Mouse (Mus musculus): ENCODE measurements at regions not wholly inside any gene's neighbourhood (a gene's known extent, or its start where the extent isn't known, plus 50 kb on each side); places are given as distances from the start of the nearest gene placed in this dataset.

DNA sequence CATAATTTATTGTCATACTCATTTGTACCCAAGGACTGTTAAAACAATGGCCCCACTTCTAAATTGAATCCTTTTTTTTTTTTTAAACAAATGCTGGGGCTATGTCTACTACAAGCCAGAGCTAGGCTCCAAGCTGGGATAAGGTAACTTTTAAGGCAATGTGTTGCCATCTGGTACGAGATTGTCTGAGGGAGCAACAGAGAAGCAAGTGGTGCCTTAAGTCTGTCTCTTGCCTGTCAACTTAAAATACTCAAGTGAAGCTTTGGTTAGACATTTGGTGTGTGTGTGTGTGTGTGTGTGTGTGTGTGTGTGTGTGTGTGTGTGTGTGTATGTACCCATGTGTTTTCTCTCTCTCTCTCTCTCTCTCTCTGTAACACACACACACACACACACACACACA, 397.5 kb upstream of the Igfbp7 start:
- 76% methylated on average over 1 of the region's 1 CpGs for WGBS
- ATAC-seq (ENCODE audit: low read depth) (no peak), DNase-seq (ENCODE audit: low spot score) (no peak)
- no peak overlapping the region for H3K9ac ChIP-seq (ENCODE audit: low read depth, low read length)
- no peaks in the 10 kb centered on the region for H3K36me3 ChIP-seq (ENCODE audit: control insufficient read depth, insufficient read depth, low read length)
- H3K4me1 ChIP-seq (ENCODE audit: control insufficient read depth, insufficient read depth, low read length), result no peaks in the 10 kb centered on the region
- H3K27ac ChIP-seq (replicated peaks; ENCODE audit: low read depth, low read length), result no peak overlapping the region
- H3K4me2 ChIP-seq (ENCODE audit: low read depth, low read length), result no peak overlapping the region
- no peak overlapping the region for H3K4me3 ChIP-seq (ENCODE audit: low read depth, low read length)
- H3K27me3 ChIP-seq (replicated peaks; ENCODE audit: control insufficient read depth, insufficient read depth, low read length), result no peaks in the 10 kb centered on the region
- no peaks in the 10 kb centered on the region for H3K9me3 ChIP-seq (ENCODE audit: control insufficient read depth, low read length)

DNA sequence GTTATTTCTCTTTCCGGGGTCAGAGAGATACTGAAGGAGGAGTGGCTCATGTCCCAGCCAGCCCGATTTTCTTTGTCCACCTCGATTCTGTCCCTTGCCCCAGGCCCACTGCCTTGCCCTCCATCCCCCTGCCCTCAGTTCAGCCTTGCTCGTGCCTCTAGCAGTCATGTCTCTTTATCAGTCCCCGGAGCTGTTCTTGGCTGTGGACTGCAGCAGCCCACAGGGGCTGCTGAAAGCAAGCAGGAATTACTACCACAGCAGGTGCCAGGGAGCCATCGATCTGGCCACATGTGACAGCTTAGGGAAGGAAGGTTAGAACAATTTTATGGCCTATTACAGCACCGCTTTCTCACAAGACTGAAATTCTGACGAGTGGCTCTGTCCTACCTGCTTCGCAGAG, 396.3 kb upstream of the Igfbp7 start:
- Histone ChIP-seq H3K4me3 (ENCODE audit: low read depth, low read length) (no peak overlapping the region), H3K4me2 (ENCODE audit: low read depth, low read length) (no peak overlapping the region), H3K27ac (replicated peaks; ENCODE audit: low read depth, low read length) (no peak overlapping the region), H3K9ac (ENCODE audit: low read depth, low read length) (no peak overlapping the region), H3K27me3 (replicated peaks; ENCODE audit: control insufficient read depth, insufficient read depth, low read length) (no peaks in the 10 kb centered on the region), H3K36me3 (ENCODE audit: control insufficient read depth, insufficient read depth, low read length) (no peaks in the 10 kb centered on the region), H3K4me1 (ENCODE audit: control insufficient read depth, insufficient read depth, low read length) (no peaks in the 10 kb centered on the region), H3K9me3 (ENCODE audit: control insufficient read depth, low read length) (no peaks in the 10 kb centered on the region)
- no peak for ATAC-seq (ENCODE audit: low read depth)
- DNase-seq (ENCODE audit: low spot score), result no peak
- WGBS, result 47% methylated on average over 9 of the region's 9 CpGs

DNA sequence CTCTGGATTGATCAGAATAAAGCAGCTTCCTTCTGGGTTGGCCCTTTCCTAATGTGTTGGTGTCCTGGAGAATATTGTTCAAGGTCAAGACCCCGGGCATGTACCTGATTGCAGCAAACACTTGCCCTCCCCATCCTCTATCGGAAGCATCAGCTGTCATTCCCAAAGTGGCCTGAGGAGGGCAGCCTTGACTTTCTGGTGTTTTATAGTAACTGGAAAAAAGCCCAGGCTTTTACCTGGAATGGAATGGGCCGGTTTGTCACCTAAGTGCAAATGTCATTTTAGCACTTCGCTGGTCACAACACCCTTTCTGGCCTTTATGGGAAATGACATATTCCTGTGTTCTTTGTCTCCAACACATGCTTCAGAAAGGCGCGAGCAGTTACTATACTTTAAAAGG, 395.7 kb upstream of the Igfbp7 start:
- 53% methylated on average over 6 of the region's 6 CpGs for WGBS
- Histone ChIP-seq H3K27ac (replicated peaks; ENCODE audit: low read depth, low read length) (no peak overlapping the region), H3K4me2 (ENCODE audit: low read depth, low read length) (peak overlapping the region; percentile 23; the same call in 1 of the 2 replicates), H3K4me3 (ENCODE audit: low read depth, low read length) (no peak overlapping the region), H3K27me3 (replicated peaks; ENCODE audit: control insufficient read depth, insufficient read depth, low read length) (no peaks in the 10 kb centered on the region), H3K36me3 (ENCODE audit: control insufficient read depth, insufficient read depth, low read length) (no peaks in the 10 kb centered on the region), H3K4me1 (ENCODE audit: control insufficient read depth, insufficient read depth, low read length) (no peaks in the 10 kb centered on the region), H3K9me3 (ENCODE audit: control insufficient read depth, low read length) (no peaks in the 10 kb centered on the region), H3K9ac (ENCODE audit: low read depth, low read length) (no peak overlapping the region)
- ATAC-seq (ENCODE audit: low read depth) (no peak), DNase-seq (ENCODE audit: low spot score) (peak; percentile 35)

DNA sequence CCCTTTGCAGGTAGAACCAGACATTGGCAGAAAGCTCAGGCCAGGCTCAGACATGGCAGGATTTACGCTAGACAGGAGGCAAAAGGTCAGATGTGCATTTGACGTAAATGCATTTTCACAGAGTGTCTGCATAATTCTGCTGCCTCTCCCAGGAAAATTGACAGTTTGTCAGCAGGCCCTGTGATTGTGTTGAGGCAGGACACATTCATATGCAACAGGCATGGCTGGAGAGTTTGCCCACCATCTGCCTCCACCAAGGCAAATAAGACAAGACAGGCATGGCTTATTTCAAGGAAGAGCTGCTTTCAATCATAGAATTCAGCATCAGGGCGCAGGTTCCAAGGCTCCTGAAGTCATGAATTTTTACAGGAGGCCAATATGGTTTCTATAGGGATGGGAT, 389.1 kb upstream of the Igfbp7 start:
- no peak overlapping the region for H3K4me2 ChIP-seq (ENCODE audit: low read depth, low read length)
- ATAC-seq (ENCODE audit: low read depth) (no peak), DNase-seq (ENCODE audit: low spot score) (no peak)
- WGBS, result 65% methylated on average over 3 of the region's 3 CpGs
- no peaks in the 10 kb centered on the region for H3K36me3 ChIP-seq (ENCODE audit: control insufficient read depth, insufficient read depth, low read length)
- no peaks in the 10 kb centered on the region for H3K27me3 ChIP-seq (replicated peaks; ENCODE audit: control insufficient read depth, insufficient read depth, low read length)
- H3K4me1 ChIP-seq (ENCODE audit: control insufficient read depth, insufficient read depth, low read length), result no peaks in the 10 kb centered on the region
- H3K4me3 ChIP-seq (ENCODE audit: low read depth, low read length), result no peak overlapping the region
- H3K9ac ChIP-seq (ENCODE audit: low read depth, low read length), result no peak overlapping the region
- H3K27ac ChIP-seq (replicated peaks; ENCODE audit: low read depth, low read length), result no peak overlapping the region
- no peaks in the 10 kb centered on the region for H3K9me3 ChIP-seq (ENCODE audit: control insufficient read depth, low read length)

DNA sequence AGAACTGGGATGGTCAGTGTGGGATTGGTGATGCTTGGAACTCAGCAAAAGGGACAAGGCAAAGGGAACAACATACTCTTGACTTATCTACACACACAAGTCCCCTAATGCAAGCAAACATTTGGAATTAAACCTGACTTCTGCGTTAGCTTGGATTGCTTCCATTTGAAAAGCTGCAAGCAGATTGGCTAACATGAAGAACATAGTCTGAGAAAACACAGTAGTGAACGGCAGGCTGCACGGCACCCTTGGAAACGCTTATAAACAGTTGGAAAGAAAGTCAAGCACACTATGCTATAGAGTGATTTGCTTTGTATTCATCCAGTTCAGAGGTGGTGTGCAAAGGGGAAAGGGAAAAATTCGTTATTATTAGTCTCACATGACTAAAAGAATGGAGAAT, 387.9 kb upstream of the Igfbp7 start:
- Histone ChIP-seq H3K9me3 (ENCODE audit: control insufficient read depth, low read length) (no peaks in the 10 kb centered on the region), H3K27me3 (replicated peaks; ENCODE audit: control insufficient read depth, insufficient read depth, low read length) (no peaks in the 10 kb centered on the region), H3K36me3 (ENCODE audit: control insufficient read depth, insufficient read depth, low read length) (no peaks in the 10 kb centered on the region), H3K4me1 (ENCODE audit: control insufficient read depth, insufficient read depth, low read length) (no peaks in the 10 kb centered on the region), H3K4me2 (ENCODE audit: low read depth, low read length) (no peak overlapping the region), H3K4me3 (ENCODE audit: low read depth, low read length) (no peak overlapping the region), H3K9ac (ENCODE audit: low read depth, low read length) (no peak overlapping the region), H3K27ac (replicated peaks; ENCODE audit: low read depth, low read length) (no peak overlapping the region)
- ATAC-seq (ENCODE audit: low read depth), result no peak
- no peak for DNase-seq (ENCODE audit: low spot score)
- 74% methylated on average over 5 of the region's 5 CpGs for WGBS

DNA sequence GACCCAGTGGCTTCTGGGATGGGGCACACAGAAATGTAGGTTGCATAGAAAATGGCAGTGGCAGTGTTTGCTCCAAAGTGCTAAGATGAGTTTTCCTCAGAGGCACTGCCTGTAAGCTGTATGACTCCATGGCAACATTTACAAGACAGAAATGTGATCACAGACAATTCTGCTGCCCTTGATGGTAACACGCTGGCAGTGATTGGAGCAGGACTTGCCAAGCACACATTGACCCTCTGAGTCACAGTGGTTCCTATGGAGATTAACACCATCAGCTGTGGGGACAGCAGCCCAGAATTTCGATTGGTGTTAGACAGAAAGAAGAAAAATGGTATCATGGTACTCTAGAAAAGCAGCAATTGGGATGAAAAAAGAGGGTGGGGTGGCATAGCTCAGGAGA, 376.1 kb upstream of the Igfbp7 start:
- Histone ChIP-seq H3K36me3 (ENCODE audit: control insufficient read depth, insufficient read depth, low read length) (no peaks in the 10 kb centered on the region), H3K9ac (ENCODE audit: low read depth, low read length) (no peak overlapping the region), H3K4me2 (ENCODE audit: low read depth, low read length) (no peak overlapping the region), H3K4me1 (ENCODE audit: control insufficient read depth, insufficient read depth, low read length) (no peaks in the 10 kb centered on the region), H3K9me3 (ENCODE audit: control insufficient read depth, low read length) (no peaks in the 10 kb centered on the region), H3K27me3 (replicated peaks; ENCODE audit: control insufficient read depth, insufficient read depth, low read length) (no peaks in the 10 kb centered on the region), H3K27ac (replicated peaks; ENCODE audit: low read depth, low read length) (no peak overlapping the region), H3K4me3 (ENCODE audit: low read depth, low read length) (no peak overlapping the region)
- no peak for DNase-seq (ENCODE audit: low spot score)
- no peak for ATAC-seq (ENCODE audit: low read depth)
- whole genome bisulfite sequencing, result 64% methylated on average over 2 of the region's 2 CpGs

DNA sequence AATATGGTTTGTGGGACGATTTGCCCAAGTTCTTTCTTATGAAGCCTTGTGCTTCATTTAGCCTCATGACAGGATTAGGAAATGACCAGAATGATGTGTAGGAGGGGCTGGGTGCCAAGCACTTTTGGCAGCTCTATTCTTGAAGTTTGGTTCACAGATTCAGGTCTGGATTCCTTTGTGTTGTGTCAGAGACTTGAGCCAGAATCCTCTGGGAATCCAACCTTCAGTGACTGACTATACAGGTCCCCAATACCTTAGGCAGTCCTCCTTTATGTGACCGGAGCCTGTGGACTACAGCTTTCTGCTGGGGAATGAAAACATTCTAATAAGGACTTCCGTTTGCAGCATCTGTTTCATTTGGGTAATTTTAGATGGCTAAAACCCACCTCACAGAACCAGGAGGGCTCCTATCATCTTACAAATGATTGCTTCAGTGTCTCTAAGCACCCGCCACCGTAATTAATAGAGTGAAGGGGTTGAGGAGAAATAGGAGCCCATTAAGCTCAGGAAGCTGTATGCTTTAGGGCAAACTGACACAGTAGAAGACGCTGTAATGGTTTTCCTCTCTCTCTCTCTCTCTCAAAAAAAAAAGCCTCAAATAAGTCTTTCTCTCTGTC, 354.7 kb upstream of the Igfbp7 start:
- 32% methylated on average over 6 of the region's 6 CpGs for WGBS
- no peaks in the 10 kb centered on the region for H3K27me3 ChIP-seq (replicated peaks; ENCODE audit: control insufficient read depth, insufficient read depth, low read length)
- no peaks in the 10 kb centered on the region for H3K36me3 ChIP-seq (ENCODE audit: control insufficient read depth, insufficient read depth, low read length)
- H3K9ac ChIP-seq (ENCODE audit: low read depth, low read length), result no peak overlapping the region
- no peaks in the 10 kb centered on the region for H3K4me1 ChIP-seq (ENCODE audit: control insufficient read depth, insufficient read depth, low read length)
- H3K4me3 ChIP-seq (ENCODE audit: low read depth, low read length), result no peak overlapping the region
- peak; percentile 35 for DNase-seq (ENCODE audit: low spot score)
- no peaks in the 10 kb centered on the region for H3K9me3 ChIP-seq (ENCODE audit: control insufficient read depth, low read length)
- no peak overlapping the region for H3K4me2 ChIP-seq (ENCODE audit: low read depth, low read length)
- peak; percentile 71; the same call in 1 of the 2 replicates for ATAC-seq (ENCODE audit: low read depth)
- H3K27ac ChIP-seq (replicated peaks; ENCODE audit: low read depth, low read length), result no peak overlapping the region

DNA sequence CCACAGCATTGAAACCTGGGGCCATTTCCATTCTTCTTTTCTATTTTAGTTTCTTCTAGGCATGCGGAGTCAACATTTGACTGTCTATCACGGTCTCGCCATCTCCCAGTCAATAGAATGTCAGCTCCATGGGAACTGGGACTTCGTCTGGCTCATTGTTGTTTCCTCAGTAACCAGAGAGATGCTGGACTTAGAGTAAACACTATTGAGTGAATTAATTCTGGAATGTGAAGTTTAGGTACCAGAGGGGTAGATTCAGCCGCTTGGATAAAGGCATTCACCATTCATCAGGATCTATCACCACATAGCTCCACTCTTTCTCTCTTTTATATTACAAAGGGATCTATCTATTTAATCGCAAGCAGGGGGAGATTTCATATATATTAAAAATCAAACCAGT, 354.2 kb upstream of the Igfbp7 start:
- ATAC-seq (ENCODE audit: low read depth) (no peak), DNase-seq (ENCODE audit: low spot score) (no peak)
- no peak overlapping the region for H3K4me2 ChIP-seq (ENCODE audit: low read depth, low read length)
- no peak overlapping the region for H3K4me3 ChIP-seq (ENCODE audit: low read depth, low read length)
- no peaks in the 10 kb centered on the region for H3K9me3 ChIP-seq (ENCODE audit: control insufficient read depth, low read length)
- no peaks in the 10 kb centered on the region for H3K27me3 ChIP-seq (replicated peaks; ENCODE audit: control insufficient read depth, insufficient read depth, low read length)
- no peaks in the 10 kb centered on the region for H3K36me3 ChIP-seq (ENCODE audit: control insufficient read depth, insufficient read depth, low read length)
- no peak overlapping the region for H3K9ac ChIP-seq (ENCODE audit: low read depth, low read length)
- 82% methylated on average over 6 of the region's 6 CpGs for WGBS
- H3K4me1 ChIP-seq (ENCODE audit: control insufficient read depth, insufficient read depth, low read length), result no peaks in the 10 kb centered on the region
- no peak overlapping the region for H3K27ac ChIP-seq (replicated peaks; ENCODE audit: low read depth, low read length)

DNA sequence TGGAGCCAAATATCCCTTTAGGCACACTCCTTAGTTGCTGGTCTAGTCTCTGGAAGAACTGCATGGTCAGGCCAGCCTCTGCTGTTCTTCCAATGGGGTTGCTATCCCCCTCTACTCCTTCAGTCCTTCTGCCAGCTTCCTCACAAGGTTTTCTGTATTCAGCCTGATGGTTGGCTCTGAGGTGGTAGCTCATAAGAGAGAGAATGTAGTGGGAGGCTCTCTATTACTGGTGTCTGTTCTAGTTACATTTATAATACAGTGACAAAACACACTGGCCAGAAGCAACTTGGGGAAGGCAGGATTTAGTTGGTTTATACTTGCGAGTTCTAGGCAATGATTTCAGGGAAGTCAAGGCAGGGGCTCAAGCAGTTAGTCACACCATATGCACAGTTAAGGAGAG, 341.1 kb upstream of the Igfbp7 start:
- H3K4me2 ChIP-seq (ENCODE audit: low read depth, low read length), result no peak overlapping the region
- H3K4me3 ChIP-seq (ENCODE audit: low read depth, low read length), result no peak overlapping the region
- DNase-seq (ENCODE audit: low spot score) (no peak), ATAC-seq (ENCODE audit: low read depth) (no peak)
- no peak overlapping the region for H3K27ac ChIP-seq (replicated peaks; ENCODE audit: low read depth, low read length)
- no peaks in the 10 kb centered on the region for H3K36me3 ChIP-seq (ENCODE audit: control insufficient read depth, insufficient read depth, low read length)
- H3K9me3 ChIP-seq (ENCODE audit: control insufficient read depth, low read length), result no peaks in the 10 kb centered on the region
- no peaks in the 10 kb centered on the region for H3K4me1 ChIP-seq (ENCODE audit: control insufficient read depth, insufficient read depth, low read length)
- H3K27me3 ChIP-seq (replicated peaks; ENCODE audit: control insufficient read depth, insufficient read depth, low read length), result no peaks in the 10 kb centered on the region
- H3K9ac ChIP-seq (ENCODE audit: low read depth, low read length), result no peak overlapping the region
- WGBS, result 69% methylated on average over 1 of the region's 1 CpGs
